Mouse (Mus musculus) olfactory bulb, adult 2 months (tissue): Measurements from ENCODE around the gene Abcg4.

Experiments used
- CTCF ChIP-seq: fragments of 200-500 bp; IDR thresholded peaks from 2 replicates; pipeline ENCODE4 v1.5.1; 2012; ENCODE audit warnings: low read depth, mild to moderate bottlenecking, low read length, moderate library complexity; ENCODE audit not compliant: insufficient read depth
- POLR2A ChIP-seq: fragments of 200-500 bp; IDR thresholded peaks from 2 replicates; pipeline ENCODE4 v1.6.1; 2012; ENCODE audit warnings: mild to moderate bottlenecking, low read depth, low read length, moderate library complexity; ENCODE audit not compliant: insufficient read depth

GRCm38 (mm10) chr9:44256213-44256612 is 32.2 kb downstream of the Abcg4 start:
- TF ChIP-seq CTCF (no peak), POLR2A (no peak)
